Mouse (Mus musculus): ENCODE measurements around the gene Ifitm3. TPM values are rescaled to one million over a fixed set of nuclear protein-coding genes. Genes with fewer than 3 reads are reported as not detected.
A peak's percentile ranks its signal among the peaks of the same experiment; 100 is the strongest.

The Ifitm3 gene
- polyA plus RNA-seq (2014; fragmentation: Nextera tagmentation; extraction: Ambion mirVana) = 19.3 and 34.1 TPM in 2 replicates

- H3K4me1 ChIP-seq (ENCODE audit: control insufficient read depth, insufficient read depth, low read length) = no peaks in the 10 kb centered on the region
- no peak within 1 kb of the TSS for H3K27ac ChIP-seq (ENCODE audit: low read depth, low read length)
- 41% methylated on average over 10 of the region's 10 CpGs for WGBS
- H3K36me3 ChIP-seq (ENCODE audit: control insufficient read depth, insufficient read depth, low read length) = no peaks in the 10 kb centered on the region
- no peaks in the 10 kb centered on the region for H3K27me3 ChIP-seq (ENCODE audit: control insufficient read depth, insufficient read depth, low read length)
- peak within 1 kb of the TSS; percentile 14; the same call in 1 of the 2 replicates for H3K4me2 ChIP-seq (ENCODE audit: low read depth, low read length)
- H3K9me3 ChIP-seq (ENCODE audit: control insufficient read depth, low read length) = no peaks in the 10 kb centered on the region
- no peak within 1 kb of the TSS for H3K9ac ChIP-seq (replicated peaks; ENCODE audit: low read depth, low read length)
- ATAC-seq (ENCODE audit: low read depth) = no peak
- H3K4me3 ChIP-seq (ENCODE audit: low read depth, low read length) = no peak within 1 kb of the TSS; the same call in 1 of the 2 replicates
Measured at GRCm38 (mm10) chr7:141010593-141010992, at the start of gene Ifitm3. Ifitm3 (minus strand) TSS chr7:141010770.

DNA sequence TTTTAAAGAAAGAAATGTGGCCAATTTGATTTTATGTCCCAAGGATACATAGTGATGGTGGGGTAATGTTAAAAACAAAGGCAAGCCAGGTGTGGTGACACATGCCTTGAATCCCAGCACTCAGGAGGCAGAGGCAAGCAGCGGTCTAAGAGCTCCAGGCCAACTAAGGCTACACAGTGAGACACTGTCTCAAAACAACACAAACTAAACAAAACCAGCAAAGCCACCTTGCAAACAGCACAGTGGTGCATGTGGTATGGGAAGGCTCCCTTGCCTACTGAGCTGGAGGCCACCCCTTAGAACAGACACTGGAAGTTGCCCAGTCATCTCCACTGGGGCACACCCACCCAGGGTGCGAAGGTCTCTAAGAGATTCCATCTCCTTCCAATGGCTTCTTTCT, 49.4 kb upstream of the Ifitm3 start:
- ATAC-seq (ENCODE audit: low read depth) = no peak
- Histone ChIP-seq H3K36me3 (ENCODE audit: control insufficient read depth, insufficient read depth, low read length) (peaks cover 10% of the 10 kb centered on the region), H3K9ac (replicated peaks; ENCODE audit: low read depth, low read length) (peak overlapping the region; percentile 99), H3K4me2 (ENCODE audit: low read depth, low read length) (peak overlapping the region; percentile 85), H3K4me1 (ENCODE audit: control insufficient read depth, insufficient read depth, low read length) (peaks cover 19% of the 10 kb centered on the region), H3K9me3 (ENCODE audit: control insufficient read depth, low read length) (no peaks in the 10 kb centered on the region), H3K4me3 (ENCODE audit: low read depth, low read length) (peak overlapping the region; percentile 86), H3K27me3 (ENCODE audit: control insufficient read depth, insufficient read depth, low read length) (no peaks in the 10 kb centered on the region), H3K27ac (ENCODE audit: low read depth, low read length) (peak overlapping the region; percentile 93)
- WGBS = 76% methylated on average over 2 of the region's 2 CpGs

- no peak for ATAC-seq (ENCODE audit: low read depth)
- no peak overlapping the region for H3K27ac ChIP-seq (ENCODE audit: low read depth, low read length)
- peaks cover 19% of the 10 kb centered on the region for H3K4me1 ChIP-seq (ENCODE audit: control insufficient read depth, insufficient read depth, low read length)
- H3K9ac ChIP-seq (replicated peaks; ENCODE audit: low read depth, low read length) = no peak overlapping the region
- H3K4me2 ChIP-seq (ENCODE audit: low read depth, low read length) = no peak overlapping the region
- no peaks in the 10 kb centered on the region for H3K9me3 ChIP-seq (ENCODE audit: control insufficient read depth, low read length)
- no peaks in the 10 kb centered on the region for H3K27me3 ChIP-seq (ENCODE audit: control insufficient read depth, insufficient read depth, low read length)
- H3K36me3 ChIP-seq (ENCODE audit: control insufficient read depth, insufficient read depth, low read length) = no peaks in the 10 kb centered on the region
- no peak overlapping the region for H3K4me3 ChIP-seq (ENCODE audit: low read depth, low read length)
- 95% methylated on average over 14 of the region's 14 CpGs for WGBS
Measured at GRCm38 (mm10) chr7:141058601-141059341, 48.2 kb upstream of the Ifitm3 start.

- Histone ChIP-seq H3K4me2 (ENCODE audit: low read depth, low read length) (no peak overlapping the region), H3K27me3 (ENCODE audit: control insufficient read depth, insufficient read depth, low read length) (no peaks in the 10 kb centered on the region)
- WGBS = 97% methylated on average over 1 of the region's 1 CpGs
Measured at GRCm38 (mm10) chr7:141057541-141057940, 47.0 kb upstream of the Ifitm3 start.

DNA sequence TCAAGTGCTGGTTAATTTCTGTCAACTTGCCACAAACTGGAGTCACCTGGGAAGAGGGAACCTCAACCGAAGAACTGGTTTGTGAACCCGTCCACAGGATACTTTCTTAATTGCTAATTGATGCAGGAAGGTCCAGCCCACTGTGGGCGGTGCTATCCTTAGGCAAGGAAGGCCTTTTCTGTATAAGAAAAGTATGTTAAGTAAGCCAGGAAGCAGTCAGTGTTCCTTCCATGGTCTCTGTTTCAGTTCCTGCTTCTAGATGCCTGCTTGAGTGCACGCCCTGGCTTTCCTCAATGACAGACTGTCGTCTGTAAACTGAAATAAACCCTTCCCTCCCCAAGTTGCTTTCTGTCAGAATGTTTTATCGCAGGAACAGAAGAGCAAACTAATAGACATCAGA, 46.4 kb upstream of the Ifitm3 start:
- Histone ChIP-seq H3K9ac (replicated peaks; ENCODE audit: low read depth, low read length) (no peak overlapping the region), H3K27ac (ENCODE audit: low read depth, low read length) (no peak overlapping the region), H3K36me3 (ENCODE audit: control insufficient read depth, insufficient read depth, low read length) (no peaks in the 10 kb centered on the region), H3K4me1 (ENCODE audit: control insufficient read depth, insufficient read depth, low read length) (peaks cover 10% of the 10 kb centered on the region), H3K27me3 (ENCODE audit: control insufficient read depth, insufficient read depth, low read length) (no peaks in the 10 kb centered on the region), H3K9me3 (ENCODE audit: control insufficient read depth, low read length) (no peaks in the 10 kb centered on the region), H3K4me2 (ENCODE audit: low read depth, low read length) (no peak overlapping the region), H3K4me3 (ENCODE audit: low read depth, low read length) (no peak overlapping the region)
- WGBS = 89% methylated on average over 6 of the region's 6 CpGs
- ATAC-seq (ENCODE audit: low read depth) = no peak

More at GRCm38 (mm10) chr7:141057541-141057940, 47.0 kb upstream of the Ifitm3 start:
- ATAC-seq (ENCODE audit: low read depth) = no peak
- Histone ChIP-seq H3K9ac (replicated peaks; ENCODE audit: low read depth, low read length) (no peak overlapping the region), H3K4me1 (ENCODE audit: control insufficient read depth, insufficient read depth, low read length) (peaks cover 16% of the 10 kb centered on the region), H3K9me3 (ENCODE audit: control insufficient read depth, low read length) (no peaks in the 10 kb centered on the region), H3K4me3 (ENCODE audit: low read depth, low read length) (no peak overlapping the region), H3K27ac (ENCODE audit: low read depth, low read length) (no peak overlapping the region), H3K36me3 (ENCODE audit: control insufficient read depth, insufficient read depth, low read length) (no peaks in the 10 kb centered on the region)

- Histone ChIP-seq H3K4me1 (ENCODE audit: control insufficient read depth, insufficient read depth, low read length) (peaks cover 6% of the 10 kb centered on the region; the same call in 1 of the 2 replicates), H3K4me3 (ENCODE audit: low read depth, low read length) (no peak overlapping the region), H3K27me3 (ENCODE audit: control insufficient read depth, insufficient read depth, low read length) (no peaks in the 10 kb centered on the region), H3K27ac (ENCODE audit: low read depth, low read length) (no peak overlapping the region), H3K4me2 (ENCODE audit: low read depth, low read length) (no peak overlapping the region), H3K36me3 (ENCODE audit: control insufficient read depth, insufficient read depth, low read length) (no peaks in the 10 kb centered on the region), H3K9me3 (ENCODE audit: control insufficient read depth, low read length) (no peaks in the 10 kb centered on the region), H3K9ac (replicated peaks; ENCODE audit: low read depth, low read length) (no peak overlapping the region)
- WGBS = 80% methylated on average over 4 of the region's 4 CpGs
- ATAC-seq (ENCODE audit: low read depth) = no peak
Measured at GRCm38 (mm10) chr7:141055785-141056184, 45.2 kb upstream of the Ifitm3 start.

GRCm38 (mm10) chr7:141052421-141052820, 41.9 kb upstream of the Ifitm3 start:
- no peak overlapping the region for H3K27ac ChIP-seq (ENCODE audit: low read depth, low read length)
- no peak for ATAC-seq (ENCODE audit: low read depth)
- H3K9ac ChIP-seq (replicated peaks; ENCODE audit: low read depth, low read length) = no peak overlapping the region

DNA sequence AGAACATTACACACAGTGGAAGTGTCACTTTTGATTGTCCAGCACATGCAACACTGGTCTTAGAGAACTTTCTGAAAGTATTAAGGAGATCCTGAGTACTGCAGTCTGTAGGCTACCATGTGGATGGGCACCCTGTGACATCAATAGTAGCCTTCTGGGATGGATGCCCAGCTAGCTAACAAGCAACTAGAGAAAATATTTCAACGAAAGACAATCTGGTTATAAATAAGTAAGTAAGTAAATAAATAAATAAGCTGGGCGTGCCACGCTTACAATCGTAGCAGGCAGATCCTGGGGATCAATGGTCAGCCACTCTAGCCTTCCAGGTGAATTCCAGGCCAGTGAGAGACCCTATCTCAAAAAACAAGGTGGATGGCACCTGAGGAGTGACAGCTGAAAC, 41.4 kb upstream of the Ifitm3 start:
- H3K4me2 ChIP-seq (ENCODE audit: low read depth, low read length) = no peak overlapping the region
- H3K4me3 ChIP-seq (ENCODE audit: low read depth, low read length) = no peak overlapping the region
- no peak for ATAC-seq (ENCODE audit: low read depth)
- no peaks in the 10 kb centered on the region for H3K27me3 ChIP-seq (ENCODE audit: control insufficient read depth, insufficient read depth, low read length)
- H3K27ac ChIP-seq (ENCODE audit: low read depth, low read length) = no peak overlapping the region
- H3K9ac ChIP-seq (replicated peaks; ENCODE audit: low read depth, low read length) = no peak overlapping the region
- no peaks in the 10 kb centered on the region for H3K9me3 ChIP-seq (ENCODE audit: control insufficient read depth, low read length)
- H3K4me1 ChIP-seq (ENCODE audit: control insufficient read depth, insufficient read depth, low read length) = 0 out of 2 replicates have a peak, but pooled peaks cover 2% of the 10 kb centered on the region
- 96% methylated on average over 4 of the region's 4 CpGs for WGBS
- no peaks in the 10 kb centered on the region for H3K36me3 ChIP-seq (ENCODE audit: control insufficient read depth, insufficient read depth, low read length)

More at GRCm38 (mm10) chr7:141052421-141052820, 41.9 kb upstream of the Ifitm3 start:
- Histone ChIP-seq H3K9me3 (ENCODE audit: control insufficient read depth, low read length) (no peaks in the 10 kb centered on the region), H3K27me3 (ENCODE audit: control insufficient read depth, insufficient read depth, low read length) (no peaks in the 10 kb centered on the region), H3K4me2 (ENCODE audit: low read depth, low read length) (no peak overlapping the region), H3K4me1 (ENCODE audit: control insufficient read depth, insufficient read depth, low read length) (no peaks in the 10 kb centered on the region), H3K36me3 (ENCODE audit: control insufficient read depth, insufficient read depth, low read length) (no peaks in the 10 kb centered on the region), H3K4me3 (ENCODE audit: low read depth, low read length) (no peak overlapping the region)
- 87% methylated on average over 2 of the region's 2 CpGs for WGBS

DNA sequence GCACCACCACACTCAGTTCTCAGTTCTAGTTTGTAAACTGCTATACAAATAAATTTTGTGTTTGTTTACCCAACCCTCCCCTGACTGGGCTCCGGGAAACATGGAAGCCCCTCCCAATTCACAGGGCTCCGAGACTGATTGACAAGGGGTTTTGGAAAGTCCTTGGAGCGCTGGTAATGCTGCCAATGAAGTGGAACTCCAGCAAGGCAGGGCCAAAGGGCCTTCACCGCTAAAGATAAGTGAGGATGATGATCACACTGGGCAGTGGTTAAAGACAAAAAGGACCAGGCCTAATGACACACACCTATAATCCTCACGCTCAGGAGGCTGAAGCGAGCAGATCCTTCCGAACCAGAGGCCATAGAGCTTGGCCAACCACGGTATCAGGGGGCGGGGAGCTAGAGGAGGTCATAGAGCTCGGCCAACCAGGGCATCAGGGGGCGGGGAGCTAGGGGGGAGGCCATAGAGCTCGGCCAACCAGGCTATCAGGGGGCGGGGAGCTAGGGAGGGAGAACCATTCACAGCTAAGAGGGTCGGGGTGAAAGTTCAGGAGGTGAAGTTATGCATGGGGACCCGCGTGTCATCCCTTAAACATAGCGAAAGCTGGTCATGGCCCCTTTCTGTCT, 40.6 kb upstream of the Ifitm3 start:
- 70% methylated on average over 17 of the region's 17 CpGs for WGBS
- Histone ChIP-seq H3K9ac (replicated peaks; ENCODE audit: low read depth, low read length) (no peak overlapping the region), H3K27ac (ENCODE audit: low read depth, low read length) (no peak overlapping the region), H3K4me3 (ENCODE audit: low read depth, low read length) (no peak overlapping the region), H3K36me3 (ENCODE audit: control insufficient read depth, insufficient read depth, low read length) (no peaks in the 10 kb centered on the region), H3K4me2 (ENCODE audit: low read depth, low read length) (no peak overlapping the region), H3K4me1 (ENCODE audit: control insufficient read depth, insufficient read depth, low read length) (0 out of 2 replicates have a peak, but pooled peaks cover 4% of the 10 kb centered on the region), H3K27me3 (ENCODE audit: control insufficient read depth, insufficient read depth, low read length) (no peaks in the 10 kb centered on the region), H3K9me3 (ENCODE audit: control insufficient read depth, low read length) (no peaks in the 10 kb centered on the region)
- ATAC-seq (ENCODE audit: low read depth) = no peak

All from neural tube, embryonic 14.5 days (tissue).